20 mouse cellular contexts compared by ENCODE assay signal in the genomic region with DNA sequence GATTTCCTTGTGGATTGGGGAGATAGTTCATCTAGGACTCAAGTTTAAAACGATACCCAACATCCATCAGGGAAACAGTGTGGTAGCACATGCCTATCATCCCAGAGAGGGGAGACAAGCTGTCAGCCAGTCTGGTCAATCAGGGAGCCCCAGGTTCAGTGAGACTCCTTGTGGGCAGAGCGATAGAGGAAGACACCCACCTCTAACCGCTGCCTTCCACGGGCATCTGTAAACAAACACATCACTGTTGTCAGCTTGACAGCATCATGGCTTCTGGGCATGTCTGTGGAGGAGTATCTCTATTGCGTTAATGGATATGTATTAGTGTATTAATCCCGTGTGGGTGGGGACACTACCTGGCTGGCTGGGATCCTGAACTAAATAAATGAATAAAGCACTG. TPM values are rescaled to one million over a fixed set of nuclear protein-coding genes. Genes with fewer than 3 reads are reported as not detected.
DNase-seq lines count a peak whose midpoint lies in the region; ATAC-seq and TF ChIP-seq lines count a peak whose summit lies in the region.
"Had no signal": no experiment of that assay in that cellular context is flagged by ENCODE, and none has a peak within 500 bp of the region (broad histone marks: within the 10 kb centered on the region; RNA-seq: fewer than 3 reads in every experiment).

No protein-coding gene starts in this region.

- H3K27me3 ChIP-seq in stomach, embryonic 14.5 days (ENCODE audit: control insufficient read depth, insufficient read depth, low read length): no peaks in the 10 kb centered on the region
- H3K27me3 ChIP-seq in stomach, postnatal 0 days (ENCODE audit: control insufficient read depth, insufficient read depth, low read length): no peaks in the 10 kb centered on the region
- no peaks in the 10 kb centered on the region for H3K27me3 ChIP-seq in liver, embryonic 16.5 days (ENCODE audit: control insufficient read depth, insufficient read depth, low read depth, low read length)
- no peaks in the 10 kb centered on the region for H3K27me3 ChIP-seq in stomach, embryonic 16.5 days (ENCODE audit: control insufficient read depth, insufficient read depth, low read length)
- H3K27me3 ChIP-seq: hindbrain, embryonic 15.5 days; limb, embryonic 13.5 days; midbrain, embryonic 12.5 days had no signal

- no peaks in the 10 kb centered on the region for H3K4me1 ChIP-seq in stomach, embryonic 14.5 days (ENCODE audit: control insufficient read depth, insufficient read depth, low read length)
- no peaks in the 10 kb centered on the region for H3K4me1 ChIP-seq in stomach, postnatal 0 days (replicated peaks; ENCODE audit: control insufficient read depth, insufficient read depth)
- peaks cover 27% of the 10 kb centered on the region for H3K4me1 ChIP-seq in liver, embryonic 16.5 days (ENCODE audit: control insufficient read depth, low read depth, low read length)
- no peaks in the 10 kb centered on the region for H3K4me1 ChIP-seq in stomach, embryonic 16.5 days (ENCODE audit: control insufficient read depth, insufficient read depth, low read length)
- H3K4me1 ChIP-seq: embryonic facial prominence, embryonic 15.5 days; hindbrain, embryonic 15.5 days; limb, embryonic 13.5 days; midbrain, embryonic 12.5 days had no signal

- ATAC-seq in stomach, embryonic 14.5 days (ENCODE audit: insufficient number of reproducible peaks, insufficient read depth, low FRiP score, low read depth): peak; percentile 62; the same call in 1 of the 2 replicates
- ATAC-seq in stomach, postnatal 0 days (ENCODE audit: low FRiP score, low TSS enrichment): no peak
- peak; percentile 79 for ATAC-seq in erythroid progenitor cell, adult 5-6 weeks (replicated peaks; ENCODE audit: low FRiP score, poor library complexity, severe bottlenecking)
- peak; percentile 88 for ATAC-seq in liver, embryonic 16.5 days (ENCODE audit: low read depth)
- ATAC-seq in stomach, embryonic 16.5 days (ENCODE audit: insufficient read depth, low FRiP score): peak; percentile 45; the same call in 1 of the 2 replicates
- no peak for ATAC-seq in inflammation-experienced regulatory T-cells, adult 6 months
- ATAC-seq: activated CD4-positive, CD25-positive, alpha-beta regulatory T cell, adult 4 months; forebrain, embryonic 16.5 days had no signal

- H3K27ac ChIP-seq in stomach, embryonic 14.5 days (ENCODE audit: low read length): no peak overlapping the region
- H3K27ac ChIP-seq in stomach, postnatal 0 days (replicated peaks): no peak overlapping the region
- H3K27ac ChIP-seq in liver, embryonic 16.5 days (ENCODE audit: low read length): peak overlapping the region; percentile 94
- no peak overlapping the region for H3K27ac ChIP-seq in stomach, embryonic 16.5 days (ENCODE audit: low read length)
- H3K27ac ChIP-seq: embryonic facial prominence, embryonic 15.5 days; hindbrain, embryonic 15.5 days; limb, embryonic 13.5 days; midbrain, embryonic 12.5 days had no signal

- no peaks in the 10 kb centered on the region for H3K36me3 ChIP-seq in stomach, embryonic 14.5 days (ENCODE audit: control insufficient read depth, insufficient read depth, low read length)
- no peaks in the 10 kb centered on the region for H3K36me3 ChIP-seq in stomach, postnatal 0 days (ENCODE audit: control insufficient read depth, insufficient read depth, low read length)
- H3K36me3 ChIP-seq in liver, embryonic 16.5 days (ENCODE audit: control insufficient read depth, insufficient read depth): peaks cover 2% of the 10 kb centered on the region
- H3K36me3 ChIP-seq in stomach, embryonic 16.5 days (ENCODE audit: control insufficient read depth, insufficient read depth, low read length): no peaks in the 10 kb centered on the region
- H3K36me3 ChIP-seq: embryonic facial prominence, embryonic 15.5 days; hindbrain, embryonic 15.5 days; limb, embryonic 13.5 days; midbrain, embryonic 12.5 days had no signal

- no peak for TF ChIP-seq CTCF in stomach, postnatal 0 days (IDR thresholded peaks at IDR 0.05; ENCODE audit: low read depth)

- WGBS in stomach, embryonic 14.5 days: 72% methylated on average over 6 of the region's 6 CpGs
- WGBS in stomach, postnatal 0 days: 71% methylated on average over 6 of the region's 6 CpGs
- WGBS in liver, embryonic 16.5 days (ENCODE audit: insufficient replicate concordance): 20% methylated on average over 6 of the region's 6 CpGs
- 72% methylated on average over 6 of the region's 6 CpGs for WGBS in stomach, embryonic 16.5 days

- no peak overlapping the region for H3K4me3 ChIP-seq in stomach, embryonic 14.5 days (ENCODE audit: low read depth, low read length)
- no peak overlapping the region for H3K4me3 ChIP-seq in stomach, postnatal 0 days (ENCODE audit: low read depth, low read length)
- H3K4me3 ChIP-seq in liver, embryonic 16.5 days (ENCODE audit: low read depth, low read length): peak overlapping the region; percentile 77
- H3K4me3 ChIP-seq in stomach, embryonic 16.5 days (replicated peaks; ENCODE audit: low read length): no peak overlapping the region
- H3K4me3 ChIP-seq: embryonic facial prominence, embryonic 15.5 days; hindbrain, embryonic 15.5 days; limb, embryonic 13.5 days; midbrain, embryonic 12.5 days had no signal

- no peaks in the 10 kb centered on the region for H3K9me3 ChIP-seq in stomach, embryonic 14.5 days (ENCODE audit: control insufficient read depth, low read depth, low read length)
- H3K9me3 ChIP-seq in stomach, postnatal 0 days (ENCODE audit: control insufficient read depth, low read length): no peaks in the 10 kb centered on the region
- no peaks in the 10 kb centered on the region for H3K9me3 ChIP-seq in liver, embryonic 16.5 days (replicated peaks; ENCODE audit: control insufficient read depth, low read length)
- no peaks in the 10 kb centered on the region for H3K9me3 ChIP-seq in stomach, embryonic 16.5 days (replicated peaks; ENCODE audit: control insufficient read depth, low read length)
- H3K9me3 ChIP-seq: embryonic facial prominence, embryonic 15.5 days; hindbrain, embryonic 15.5 days; limb, embryonic 13.5 days; midbrain, embryonic 12.5 days had no signal

- DNase-seq in stomach, postnatal 0 days (ENCODE audit: low spot score): no peak
- no peak for DNase-seq in adrenal gland, adult 8-10 months
- DNase-seq in right cerebral cortex, postnatal 4 days: no peak
- DNase-seq: adrenal gland, postnatal 36 days; cerebellum, adult 11-12 months; heart, adult 18-20 months; heart, postnatal 14 days; lung, postnatal 14 days; thymus, postnatal 25 days had no signal

- no peak overlapping the region for H3K9ac ChIP-seq in stomach, embryonic 14.5 days (replicated peaks; ENCODE audit: low read depth, low read length)
- no peak overlapping the region for H3K9ac ChIP-seq in stomach, postnatal 0 days (ENCODE audit: low read length)
- peak overlapping the region; percentile 79 for H3K9ac ChIP-seq in liver, embryonic 16.5 days (ENCODE audit: low read depth, low read length)
- no peak overlapping the region for H3K9ac ChIP-seq in stomach, embryonic 16.5 days (ENCODE audit: low read length)
- H3K9ac ChIP-seq: embryonic facial prominence, embryonic 15.5 days; hindbrain, embryonic 15.5 days; limb, embryonic 13.5 days; midbrain, embryonic 12.5 days had no signal

- H3K4me2 ChIP-seq in stomach, embryonic 14.5 days (replicated peaks; ENCODE audit: low read depth, low read length): no peak overlapping the region
- no peak overlapping the region for H3K4me2 ChIP-seq in stomach, postnatal 0 days (replicated peaks; ENCODE audit: low read depth)
- peak overlapping the region; percentile 73 for H3K4me2 ChIP-seq in liver, embryonic 16.5 days (ENCODE audit: low read depth, low read length)
- no peak overlapping the region for H3K4me2 ChIP-seq in stomach, embryonic 16.5 days (ENCODE audit: low read depth, low read length)
- H3K4me2 ChIP-seq: embryonic facial prominence, embryonic 15.5 days; hindbrain, embryonic 15.5 days; limb, embryonic 13.5 days; midbrain, embryonic 12.5 days had no signal

- no peak for TF ChIP-seq EP300 in stomach, postnatal 0 days (optimal IDR thresholded peaks at IDR 0.05)

RNA-seq across cellular contexts. Expression of gene Lmo2, which starts 0.9 kb away (rescaled TPM):
- 14.8 and 15.0 TPM in 2 replicates for polyA plus RNA-seq in stomach, embryonic 14.5 days (2014; fragmentation: Nextera tagmentation; extraction: Ambion mirVana)
- polyA plus RNA-seq in stomach, postnatal 0 days (2015; fragmentation: Nextera tagmentation; extraction: Ambion mirVana): 10.6 and 11.1 TPM in 2 replicates
- total RNA-seq in erythroid progenitor cell, adult 5-6 weeks (2015; ENCODE audit: low replicate concordance): 633 and 653 TPM in 2 replicates
- 362 and 409 TPM in 2 replicates for total RNA-seq in erythroid progenitor cell, adult 5-6 weeks (2017; ENCODE audit: low replicate concordance)
- polyA plus RNA-seq in liver, embryonic 16.5 days (2015; fragmentation: Nextera tagmentation; extraction: Ambion mirVana): 126 and 128 TPM in 2 replicates
- polyA plus RNA-seq in stomach, embryonic 16.5 days (2015; fragmentation: Nextera tagmentation; extraction: Ambion mirVana): 14.7 and 17.6 TPM in 2 replicates
- 10 to 100 TPM; 21.2 to 41.8 (median 31.3) TPM for total RNA-seq in adrenal gland, adult 8-10 months (2022)
- polyA plus RNA-seq in inflammation-experienced regulatory T-cells, adult 6 months (2017; shearing (Covaris generic)): under 1 TPM; 0.38 to 0.92 (median 0.42) TPM

Comparison
In these comparisons a context has a peak if more than half of its experiments do, and no peak if none do; other contexts are left out.
1. ATAC-seq: peak in stomach, embryonic 14.5 days (single experiment), erythroid progenitor cell, adult 5-6 weeks (single experiment), liver, embryonic 16.5 days (single experiment) and stomach, embryonic 16.5 days (single experiment); none in stomach, postnatal 0 days (single experiment) and inflammation-experienced regulatory T-cells, adult 6 months (single experiment).